28 mouse cellular contexts compared by ENCODE assay signal in genomic region chr3:141919661-141920060, GRCm38 (mm10).
DNase-seq lines count a peak whose midpoint lies in the region; ATAC-seq and TF ChIP-seq lines count a peak whose summit lies in the region.
"Had no signal": no experiment of that assay in that cellular context is flagged by ENCODE, and none has a peak within 500 bp of the region (broad histone marks: within the 10 kb centered on the region; RNA-seq: fewer than 3 reads in every experiment).

No protein-coding gene starts in this region.

- no peak overlapping the region for H3K4me2 ChIP-seq in embryonic facial prominence, embryonic 14.5 days (ENCODE audit: low read depth, low read length)
- no peak overlapping the region for H3K4me2 ChIP-seq in limb, embryonic 14.5 days (replicated peaks; ENCODE audit: low read depth, low read length, severe bottlenecking)
- H3K4me2 ChIP-seq: forebrain, embryonic 15.5 days; heart, embryonic 12.5 days; heart, embryonic 15.5 days; hindbrain, embryonic 14.5 days had no signal

- no peaks in the 10 kb centered on the region for H3K9me3 ChIP-seq in embryonic facial prominence, embryonic 14.5 days (ENCODE audit: control insufficient read depth, low read length)
- no peaks in the 10 kb centered on the region for H3K9me3 ChIP-seq in limb, embryonic 14.5 days (ENCODE audit: control insufficient read depth, low read length)
- H3K9me3 ChIP-seq: forebrain, embryonic 15.5 days; G1E; heart, embryonic 12.5 days; heart, embryonic 15.5 days had no signal

- no peak for ATAC-seq in embryonic facial prominence, embryonic 14.5 days (ENCODE audit: low read depth)
- no peak for ATAC-seq in limb, embryonic 14.5 days (ENCODE audit: low FRiP score, low read depth)
- ATAC-seq in erythroid progenitor cell, adult 5-6 weeks (replicated peaks; ENCODE audit: low FRiP score, poor library complexity, severe bottlenecking), result no peak
- ATAC-seq: forebrain, embryonic 15.5 days; intestine, postnatal 0 days; Patski had no signal

- no peak overlapping the region for H3K9ac ChIP-seq in embryonic facial prominence, embryonic 14.5 days (ENCODE audit: low read depth, low read length)
- H3K9ac ChIP-seq in limb, embryonic 14.5 days (ENCODE audit: low read depth, low read length, severe bottlenecking), result no peak overlapping the region
- H3K9ac ChIP-seq: forebrain, embryonic 15.5 days; heart, embryonic 12.5 days; heart, embryonic 15.5 days; hindbrain, embryonic 14.5 days had no signal

- peaks cover 28% of the 10 kb centered on the region for H3K4me1 ChIP-seq in embryonic facial prominence, embryonic 14.5 days (ENCODE audit: control insufficient read depth, insufficient read depth, low read length)
- peaks cover 32% of the 10 kb centered on the region for H3K4me1 ChIP-seq in limb, embryonic 14.5 days (ENCODE audit: control insufficient read depth, insufficient read depth, low read length)
- H3K4me1 ChIP-seq: forebrain, embryonic 15.5 days; heart, embryonic 12.5 days; heart, embryonic 15.5 days had no signal

- H3K4me3 ChIP-seq in embryonic facial prominence, embryonic 14.5 days (ENCODE audit: low read depth, low read length), result no peak overlapping the region
- no peak overlapping the region for H3K4me3 ChIP-seq in limb, embryonic 14.5 days (replicated peaks; ENCODE audit: low read length)
- H3K4me3 ChIP-seq: erythroblast, embryonic 14.5 days; forebrain, embryonic 15.5 days; heart, embryonic 12.5 days; heart, embryonic 15.5 days had no signal

- DNase-seq in embryo, embryonic 11 days, result peak; percentile 35
- DNase-seq in embryo, embryonic 10.5 days (ENCODE audit: low spot score), result no peak
- DNase-seq in retina, postnatal 1 day, result peak; percentile 62
- DNase-seq in retina, embryonic 14.5 days (ENCODE audit: low spot score), result no peak
- DNase-seq in embryonic facial prominence, embryonic 14.5 days (ENCODE audit: low spot score), result peak; percentile 45
- DNase-seq in limb, embryonic 14.5 days (ENCODE audit: low spot score), result peak; percentile 12
- DNase-seq in lung, postnatal 10 days, result no peak
- DNase-seq: adrenal gland, adult 2 months; adrenal gland, postnatal 25 days; B cell, adult 2 months; cerebellum, adult 11-12 months; cerebellum, adult 8-10 months; cerebellum, postnatal 10 days; gastrocnemius, postnatal 25 days; heart, adult 18-20 months; heart, postnatal 10 days; heart, postnatal 36 days; kidney, adult 2 months had no signal

- H3K27me3 ChIP-seq in embryonic facial prominence, embryonic 14.5 days (replicated peaks; ENCODE audit: control insufficient read depth, insufficient read depth, low read length), result peaks cover 13% of the 10 kb centered on the region
- 0 out of 2 replicates have a peak, but pooled peaks cover under 1% of the 10 kb centered on the region for H3K27me3 ChIP-seq in limb, embryonic 14.5 days (ENCODE audit: control insufficient read depth, insufficient read depth, low read length)
- H3K27me3 ChIP-seq: CH12.LX; forebrain, embryonic 15.5 days; heart, embryonic 12.5 days; heart, embryonic 15.5 days had no signal

- H3K27ac ChIP-seq in embryonic facial prominence, embryonic 14.5 days (replicated peaks; ENCODE audit: low read depth, low read length), result no peak overlapping the region
- H3K27ac ChIP-seq in limb, embryonic 14.5 days (replicated peaks; ENCODE audit: low read depth, low read length), result no peak overlapping the region
- H3K27ac ChIP-seq: forebrain, embryonic 15.5 days; heart, embryonic 15.5 days; hindbrain, embryonic 14.5 days had no signal

- 18% methylated on average over 3 of the region's 3 CpGs for WGBS in embryonic facial prominence, embryonic 14.5 days
- 37% methylated on average over 3 of the region's 3 CpGs for WGBS in limb, embryonic 14.5 days

- TF ChIP-seq POLR2A in limb, embryonic 14.5 days (IDR thresholded peaks at IDR 0.05; ENCODE audit: borderline replicate concordance, extremely low read depth, insufficient read depth, insufficient read length), result no peak

- H3K36me3 ChIP-seq in embryonic facial prominence, embryonic 14.5 days (ENCODE audit: control insufficient read depth, insufficient read depth, low read length), result no peaks in the 10 kb centered on the region
- H3K36me3 ChIP-seq in limb, embryonic 14.5 days (ENCODE audit: control insufficient read depth, insufficient read depth, low read length), result no peaks in the 10 kb centered on the region
- H3K36me3 ChIP-seq: forebrain, embryonic 15.5 days; G1E; heart, embryonic 12.5 days; heart, embryonic 15.5 days had no signal

Comparison
In these comparisons a context has a peak if more than half of its experiments do, and no peak if none do; other contexts are left out.
1. DNase-seq: peak in embryo, embryonic 11 days (single experiment), retina, postnatal 1 day (single experiment), embryonic facial prominence, embryonic 14.5 days (single experiment) and limb, embryonic 14.5 days (single experiment); none in embryo, embryonic 10.5 days (single experiment), retina, embryonic 14.5 days (single experiment) and lung, postnatal 10 days (single experiment).